Mouse (Mus musculus) MEL (cell line): ENCODE results near the gene Slamf7. TPM values are rescaled to one million over a fixed set of nuclear protein-coding genes. Genes with fewer than 3 reads are reported as not detected.
A peak's percentile ranks its signal among the peaks of the same experiment; 100 is the strongest.

Experiments used
- DNase-seq: peaks from one replicate; pipeline ENCODE4 v3.0.0; 2011; ENCODE audit warnings: low read depth, low spot score
- H3K27ac ChIP-seq: 2 replicates; pipeline ENCODE4 v1.5.1; 2012; ENCODE audit warnings: low read depth, mild to moderate bottlenecking, control low read depth, low read length, moderate library complexity; ENCODE audit not compliant: control insufficient read depth
- H3K27me3 ChIP-seq, 2 experiments: fragments of 150-350 bp in 1 of 2; sonication (generic) in 1 of 2; 2 replicates each; pipeline ENCODE4 v1.6.1; 2012; ENCODE audit warnings: low read length in 2 of 2, mild to moderate bottlenecking in 2 of 2, improper control_type of control experiment in 1 of 2, moderate library complexity in 1 of 2; ENCODE audit not compliant: insufficient read depth in 2 of 2, control insufficient read depth in 1 of 2
- H3K36me3 ChIP-seq, 2 experiments: 2 replicates each; pipeline ENCODE4 v1.6.1; 2012 to 2014; ENCODE audit warnings: low read length in 2 of 2, improper control_type of control experiment in 1 of 2, inconsistent platforms in 1 of 2, mild to moderate bottlenecking in 1 of 2; ENCODE audit not compliant: insufficient read depth in 2 of 2, control insufficient read depth in 1 of 2
- H3K4me1 ChIP-seq, 2 experiments: fragments of 150-350 bp in 1 of 2; sonication (generic) in 1 of 2; 2 replicates each; pipeline ENCODE4 v1.6.1; 2012; ENCODE audit warnings: low read length in 2 of 2, improper control_type of control experiment in 1 of 2, mild to moderate bottlenecking in 1 of 2; ENCODE audit not compliant: insufficient read depth in 2 of 2, control insufficient read depth in 1 of 2
- H3K4me3 ChIP-seq, 2 experiments: fragments of 150-350 bp in 1 of 2; sonication (generic) in 1 of 2; 2 replicates each; pipeline ENCODE4 v1.5.1; 2012; ENCODE audit warnings: low read depth in 2 of 2, low read length in 2 of 2, mild to moderate bottlenecking in 2 of 2, moderate library complexity in 2 of 2, control low read depth in 1 of 2, improper control_type of control experiment in 1 of 2; ENCODE audit not compliant: control insufficient read depth in 1 of 2, insufficient read depth in 1 of 2
- H3K79me2 ChIP-seq: 2 replicates; pipeline ENCODE4 v1.6.1; 2012; ENCODE audit warnings: mild to moderate bottlenecking, low read length, moderate library complexity; ENCODE audit not compliant: control insufficient read depth, poor library complexity, insufficient read depth
- H3K9ac ChIP-seq: 2 replicates; pipeline ENCODE4 v1.6.1; 2012; ENCODE audit warnings: low read depth, mild to moderate bottlenecking, control low read depth, low read length, moderate library complexity; ENCODE audit not compliant: control insufficient read depth, poor library complexity, severe bottlenecking
- H3K9me3 ChIP-seq: fragments of 150-350 bp; sonication (generic); replicated peaks from 2 replicates; pipeline ENCODE4 v1.6.1; 2012; ENCODE audit warnings: mild to moderate bottlenecking, low read length, improper control_type of control experiment, moderate library complexity; ENCODE audit not compliant: insufficient read depth
- BHLHE40 ChIP-seq: IDR thresholded peaks from 2 replicates; pipeline ENCODE4 v1.6.1; 2012; ENCODE audit warnings: low read depth, mild to moderate bottlenecking, inconsistent platforms, low read length, improper control_type of control experiment, borderline replicate concordance
- CHD1 ChIP-seq: IDR thresholded peaks from 2 replicates; pipeline ENCODE4 v1.6.1; 2012; ENCODE audit warnings: low read depth, mild to moderate bottlenecking, inconsistent platforms, low read length, improper control_type of control experiment
- CHD2 ChIP-seq: IDR thresholded peaks from 2 replicates; pipeline ENCODE4 v1.6.1; 2011; ENCODE audit warnings: low read length, improper control_type of control experiment
- E2F4 ChIP-seq: IDR thresholded peaks from 2 replicates; pipeline ENCODE4 v1.6.1; 2011; ENCODE audit warnings: low read depth, low read length, improper control_type of control experiment, borderline replicate concordance
- ELF1 ChIP-seq: IDR thresholded peaks from 2 replicates; pipeline ENCODE4 v1.6.1; 2014; ENCODE audit warnings: low read depth, mild to moderate bottlenecking, inconsistent platforms, low read length, improper control_type of control experiment, moderate library complexity
- ETS1 ChIP-seq: IDR thresholded peaks from 2 replicates; pipeline ENCODE4 v1.6.1; 2012; ENCODE audit warnings: low read depth, mild to moderate bottlenecking, inconsistent platforms, low read length, improper control_type of control experiment, moderate library complexity
- GABPA ChIP-seq: IDR thresholded peaks from 2 replicates; pipeline ENCODE4 v1.6.1; 2012; ENCODE audit warnings: low read depth, mild to moderate bottlenecking, inconsistent platforms, low read length, improper control_type of control experiment, moderate library complexity
- MAZ ChIP-seq: IDR thresholded peaks from 2 replicates; pipeline ENCODE4 v1.6.1; 2012; ENCODE audit warnings: low read depth, mild to moderate bottlenecking, inconsistent platforms, low read length, improper control_type of control experiment
- MXI1 ChIP-seq: IDR thresholded peaks from 2 replicates; pipeline ENCODE4 v1.6.1; 2011; ENCODE audit warnings: mild to moderate bottlenecking, low read depth, low read length, improper control_type of control experiment
- MYB ChIP-seq: IDR thresholded peaks from 2 replicates; pipeline ENCODE4 v1.6.1; 2011; ENCODE audit warnings: mild to moderate bottlenecking, low read depth, low read length, improper control_type of control experiment
- MYC ChIP-seq: IDR thresholded peaks from 2 replicates; pipeline ENCODE4 v1.6.1; 2011; ENCODE audit warnings: low read depth, mild to moderate bottlenecking, low read length, improper control_type of control experiment, moderate library complexity
- NELFE ChIP-seq: IDR thresholded peaks from 2 replicates; pipeline ENCODE4 v1.6.1; 2011; ENCODE audit warnings: low read depth, low read length, improper control_type of control experiment
- NRF1 ChIP-seq: IDR thresholded peaks from 2 replicates; pipeline ENCODE4 v1.6.1; 2014; ENCODE audit warnings: low read depth, mild to moderate bottlenecking, inconsistent platforms, low read length, improper control_type of control experiment, moderate library complexity; ENCODE audit not compliant: poor library complexity, insufficient read depth, severe bottlenecking
- POLR2A ChIP-seq, 2 experiments: IDR thresholded peaks; 2 replicates each; pipeline ENCODE4 v1.6.1; 2011 to 2012; ENCODE audit warnings: low read length in 2 of 2, mild to moderate bottlenecking in 2 of 2, control low read depth in 1 of 2, improper control_type of control experiment in 1 of 2, low read depth in 1 of 2, moderate library complexity in 1 of 2; ENCODE audit not compliant: control insufficient read depth in 1 of 2, insufficient read depth in 1 of 2, poor library complexity in 1 of 2
- RAD21 ChIP-seq: IDR thresholded peaks from 2 replicates; pipeline ENCODE4 v1.6.1; 2011; ENCODE audit warnings: mild to moderate bottlenecking, low read depth, low read length, improper control_type of control experiment
- RCOR1 ChIP-seq: IDR thresholded peaks from 2 replicates; pipeline ENCODE4 v1.6.1; 2012; ENCODE audit warnings: low read depth, mild to moderate bottlenecking, inconsistent platforms, low read length, improper control_type of control experiment
- SIN3A ChIP-seq: IDR thresholded peaks from 2 replicates; pipeline ENCODE4 v1.6.1; 2012; ENCODE audit warnings: low read length, improper control_type of control experiment, inconsistent platforms
- SMC3 ChIP-seq: IDR thresholded peaks from 2 replicates; pipeline ENCODE4 v1.6.1; 2011; ENCODE audit warnings: low read depth, low read length, improper control_type of control experiment
- TBP ChIP-seq: IDR thresholded peaks from 2 replicates; pipeline ENCODE4 v1.8.0; 2011; ENCODE audit warnings: low read depth, low read length, improper control_type of control experiment
- USF2 ChIP-seq, 2 experiments: IDR thresholded peaks; 2 replicates each; pipeline ENCODE4 v1.6.1; 2011 to 2012; ENCODE audit warnings: improper control_type of control experiment in 2 of 2, low read length in 2 of 2, borderline replicate concordance in 1 of 2, inconsistent platforms in 1 of 2, low read depth in 1 of 2, mild to moderate bottlenecking in 1 of 2; ENCODE audit not compliant: insufficient read depth in 1 of 2
- ZC3H11A ChIP-seq: IDR thresholded peaks from 2 replicates; pipeline ENCODE4 v1.6.1; 2012; ENCODE audit warnings: low read depth, mild to moderate bottlenecking, inconsistent platforms, low read length, improper control_type of control experiment
- polyA plus RNA-seq, 2 experiments: library from polyadenylated mRNA; stranded (reverse) in 1 of 2; unstranded in 1 of 2; fragments of >175 nt in 1 of 2; fragments of >200 nt in 1 of 2; gene quantifications; 2 replicates each; pipeline versions ENCODE4 v1.2.1 to v1.2.4; 2012; ENCODE audit warnings: low replicate concordance in 2 of 2, low read depth in 1 of 2; ENCODE audit not compliant: insufficient read length in 2 of 2, insufficient read depth in 1 of 2, missing spikeins in 1 of 2
- total RNA-seq: library from RNA; depleted of rRNA; stranded (reverse); fragments of 300-350 nt; gene quantifications from 2 replicates; pipeline ENCODE4 v1.2.3, GENCODE M21; 2012

The Slamf7 gene
- total and polyA plus RNA-seq, 3 experiments, result not detected

DNA sequence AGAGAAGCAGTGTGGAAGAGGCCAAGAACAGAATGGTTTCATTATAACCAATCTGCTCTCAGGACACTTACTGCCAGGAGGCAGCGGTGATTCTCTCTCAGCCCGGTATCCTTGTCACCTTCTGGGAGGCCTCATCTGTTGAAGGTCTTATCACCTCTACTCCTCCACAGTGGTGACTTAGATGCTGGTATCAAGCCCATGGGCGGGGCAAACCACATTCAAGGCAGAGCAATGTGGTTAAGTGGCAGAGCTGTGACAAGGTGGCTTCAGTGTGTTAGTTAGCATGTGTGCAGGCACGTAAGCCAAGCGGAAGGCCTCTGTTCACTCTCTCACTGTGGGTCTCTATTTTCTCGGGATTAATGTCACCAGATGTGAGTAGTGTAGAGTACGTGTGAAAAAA lies 9.2 kb downstream of the Slamf7 start (continued):
- TF ChIP-seq RCOR1 (peak; percentile 91), RAD21 (no peak)

DNA sequence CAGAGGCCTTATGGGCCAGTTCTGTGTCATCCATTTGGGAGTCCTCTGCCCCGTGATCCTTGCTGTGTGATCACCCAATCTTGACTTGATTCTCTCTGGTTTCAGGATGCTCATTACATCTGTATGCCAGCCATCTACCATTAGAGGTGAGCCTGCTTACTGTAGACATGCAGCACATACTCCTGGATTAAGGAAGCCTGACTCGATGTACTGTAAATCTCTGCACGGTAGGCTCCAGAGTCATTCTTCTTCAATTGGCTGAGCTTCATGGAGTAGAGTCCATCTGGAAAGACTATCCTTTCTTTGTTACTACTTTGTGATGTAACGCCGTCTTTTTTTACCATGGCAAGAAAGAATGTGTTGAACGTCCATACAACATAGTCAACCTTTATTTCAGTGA lies 12.0 kb downstream of the Slamf7 start:
- Histone ChIP-seq H3K27me3 (no peaks in the 10 kb centered on the region; a peak in 1 of 4 replicates), H3K27ac (no peak overlapping the region), H3K9me3 (no peaks in the 10 kb centered on the region), H3K4me1 (peaks cover 4 to 11% of the 10 kb centered on the region in 2 experiments; a peak in 3 of 4 replicates), H3K4me3 (no peak overlapping the region), H3K79me2 (no peaks in the 10 kb centered on the region), H3K36me3 (peaks cover 0 to 8% of the 10 kb centered on the region in 2 experiments; a peak in 2 of 4 replicates), H3K9ac (no peak overlapping the region)
- no peak for TF ChIP-seq MYC
- no peak for TF ChIP-seq POLR2A (IDR thresholded peaks at IDR 0.05; ENCODE audit: control insufficient read depth in 1 of 2, insufficient read depth in 1 of 2, low read depth in 1 of 2, low read length in 2 of 2, poor library complexity in 1 of 2)
- TF ChIP-seq GABPA, result no peak
- TF ChIP-seq NRF1, result no peak
- TF ChIP-seq ELF1, result no peak
- no peak for TF ChIP-seq CHD1
- no peak for TF ChIP-seq NELFE
- no peak for TF ChIP-seq USF2 (IDR thresholded peaks at IDR 0.05; ENCODE audit: borderline replicate concordance in 1 of 2, insufficient read depth in 1 of 2, low read depth in 1 of 2, low read length in 2 of 2)
- TF ChIP-seq E2F4, result no peak
- no peak for TF ChIP-seq BHLHE40
- no peak for TF ChIP-seq RCOR1
- no peak for TF ChIP-seq MAZ
- TF ChIP-seq CHD2, result no peak
- no peak for DNase-seq

- no peak for DNase-seq
- no peaks in the 10 kb centered on the region; a peak in 1 of 4 replicates for H3K27me3 ChIP-seq
- no peak overlapping the region for H3K4me3 ChIP-seq
- peaks cover 0 to 4% of the 10 kb centered on the region in 2 experiments; a peak in 2 of 4 replicates for H3K36me3 ChIP-seq
- no peak overlapping the region for H3K9ac ChIP-seq
- H3K27ac ChIP-seq, result no peak overlapping the region
- no peaks in the 10 kb centered on the region for H3K79me2 ChIP-seq
- peaks cover 0 to 6% of the 10 kb centered on the region in 2 experiments; a peak in 2 of 4 replicates for H3K4me1 ChIP-seq
- TF ChIP-seq RAD21 (no peak), GABPA (no peak), MYC (no peak), MYB (no peak), TBP (no peak), ETS1 (no peak), ZC3H11A (no peak), POLR2A (IDR thresholded peaks at IDR 0.05; ENCODE audit: control insufficient read depth in 1 of 2, insufficient read depth in 1 of 2, low read depth in 1 of 2, low read length in 2 of 2, poor library complexity in 1 of 2) (no peak), SMC3 (no peak), SIN3A (no peak), MXI1 (no peak)
- no peaks in the 10 kb centered on the region for H3K9me3 ChIP-seq
Measured at GRCm38 (mm10) chr1:171638686-171639085, 14.1 kb downstream of the Slamf7 start.
